Mouse (Mus musculus): ENCODE measurements around the gene Ston2. TPM values are rescaled to one million over a fixed set of nuclear protein-coding genes. Genes with fewer than 3 reads are reported as not detected.
A peak's percentile ranks its signal among the peaks of the same experiment; 100 is the strongest.
"Not testable (repeated sequence)": the region's sequence is repeated elsewhere in the genome, so short reads cannot be mapped to it uniquely, and the experiment has no call there.

The Ston2 gene
- polyA plus RNA-seq, 1 experiment from 2014 or later = 6.7 TPM

- no peaks in the 10 kb centered on the region for H3K9me3 ChIP-seq
- no peak overlapping the region for H3K9ac ChIP-seq
- H3K27me3 ChIP-seq = no peaks in the 10 kb centered on the region
- H3K4me1 ChIP-seq (replicated peaks) = no peaks in the 10 kb centered on the region
- ATAC-seq (ENCODE audit: low FRiP score, low read depth) = no peak
- no peak overlapping the region for H3K27ac ChIP-seq (replicated peaks)
- no peak overlapping the region for H3K4me2 ChIP-seq
- H3K4me3 ChIP-seq = no peak overlapping the region
- WGBS = 88% methylated on average over 3 of the region's 3 CpGs
- peaks cover 26% of the 10 kb centered on the region for H3K36me3 ChIP-seq
These were observed 16.1 kb upstream of the Ston2 start for GRCm38 (mm10) chr12:91804262-91804661.

- Histone ChIP-seq H3K9ac (no peak overlapping the region), H3K27me3 (no peaks in the 10 kb centered on the region), H3K4me2 (no peak overlapping the region), H3K4me1 (replicated peaks) (no peaks in the 10 kb centered on the region), H3K36me3 (peaks cover 17% of the 10 kb centered on the region), H3K27ac (replicated peaks) (no peak overlapping the region), H3K4me3 (no peak overlapping the region), H3K9me3 (no peaks in the 10 kb centered on the region)
- 84% methylated on average over 13 of the region's 13 CpGs for WGBS
- ATAC-seq (ENCODE audit: low FRiP score, low read depth) = no peak
These were observed 15.2 kb upstream of the Ston2 start for GRCm38 (mm10) chr12:91803207-91803932.

GRCm38 (mm10) chr12:91802586-91803206 is 14.5 kb upstream of the Ston2 start:
- Histone ChIP-seq H3K9ac (no peak overlapping the region), H3K9me3 (no peaks in the 10 kb centered on the region), H3K4me2 (no peak overlapping the region), H3K27me3 (no peaks in the 10 kb centered on the region), H3K4me3 (no peak overlapping the region), H3K36me3 (peaks cover 11% of the 10 kb centered on the region; the same call in 1 of the 2 replicates), H3K4me1 (replicated peaks) (no peaks in the 10 kb centered on the region), H3K27ac (replicated peaks) (no peak overlapping the region)
- 86% methylated on average over 12 of the region's 12 CpGs for WGBS
- no peak for ATAC-seq (ENCODE audit: low FRiP score, low read depth)

GRCm38 (mm10) chr12:91800861-91801385 is 12.7 kb upstream of the Ston2 start:
- no peak for ATAC-seq (ENCODE audit: low FRiP score, low read depth)
- Histone ChIP-seq H3K9me3 (no peaks in the 10 kb centered on the region), H3K27ac (replicated peaks) (no peak overlapping the region), H3K27me3 (no peaks in the 10 kb centered on the region), H3K9ac (no peak overlapping the region), H3K4me3 (no peak overlapping the region), H3K4me1 (replicated peaks) (no peaks in the 10 kb centered on the region), H3K4me2 (no peak overlapping the region), H3K36me3 (no peaks in the 10 kb centered on the region)
- 59% methylated on average over 6 of the region's 6 CpGs for WGBS

- no peaks in the 10 kb centered on the region for H3K9me3 ChIP-seq
- no peaks in the 10 kb centered on the region for H3K27me3 ChIP-seq
- no peak overlapping the region for H3K9ac ChIP-seq
- no peak overlapping the region for H3K27ac ChIP-seq (replicated peaks)
- no peak for ATAC-seq (ENCODE audit: low FRiP score, low read depth)
- no peak overlapping the region for H3K4me2 ChIP-seq
- H3K4me3 ChIP-seq = no peak overlapping the region
- H3K36me3 ChIP-seq = no peaks in the 10 kb centered on the region
- H3K4me1 ChIP-seq (replicated peaks) = no peaks in the 10 kb centered on the region
- 80% methylated on average over 12 of the region's 12 CpGs for WGBS
These were observed 11.7 kb upstream of the Ston2 start for GRCm38 (mm10) chr12:91799821-91800335.

GRCm38 (mm10) chr12:91799379-91799773 is 11.2 kb upstream of the Ston2 start:
- Histone ChIP-seq H3K27me3 (no peaks in the 10 kb centered on the region), H3K4me1 (replicated peaks) (no peaks in the 10 kb centered on the region), H3K36me3 (no peaks in the 10 kb centered on the region), H3K27ac (replicated peaks) (no peak overlapping the region), H3K9ac (no peak overlapping the region), H3K4me2 (no peak overlapping the region), H3K4me3 (no peak overlapping the region), H3K9me3 (no peaks in the 10 kb centered on the region)
- WGBS = 25% methylated on average over 6 of the region's 6 CpGs
- ATAC-seq (ENCODE audit: low FRiP score, low read depth) = no peak

- no peak overlapping the region for H3K4me2 ChIP-seq
- H3K4me3 ChIP-seq = no peak overlapping the region
- H3K4me1 ChIP-seq (replicated peaks) = no peaks in the 10 kb centered on the region
- no peaks in the 10 kb centered on the region for H3K36me3 ChIP-seq
- H3K9ac ChIP-seq = no peak overlapping the region
- no peak for ATAC-seq (ENCODE audit: low FRiP score, low read depth)
- no peaks in the 10 kb centered on the region for H3K9me3 ChIP-seq
- H3K27ac ChIP-seq (replicated peaks) = no peak overlapping the region
- H3K27me3 ChIP-seq = no peaks in the 10 kb centered on the region
- WGBS = 84% methylated on average over 6 of the region's 6 CpGs
These were observed 10.7 kb upstream of the Ston2 start for GRCm38 (mm10) chr12:91798720-91799378.

GRCm38 (mm10) chr12:91796774-91797173 is 8.6 kb upstream of the Ston2 start:
- H3K36me3 ChIP-seq = no peaks in the 10 kb centered on the region
- no peak overlapping the region for H3K4me3 ChIP-seq
- no peaks in the 10 kb centered on the region for H3K4me1 ChIP-seq (replicated peaks)
- H3K27me3 ChIP-seq = no peaks in the 10 kb centered on the region
- no peaks in the 10 kb centered on the region for H3K9me3 ChIP-seq
- H3K27ac ChIP-seq (replicated peaks) = no peak overlapping the region
- H3K4me2 ChIP-seq = no peak overlapping the region
- H3K9ac ChIP-seq = no peak overlapping the region
- ATAC-seq (ENCODE audit: low FRiP score, low read depth) = no peak
- 63% methylated on average over 4 of the region's 4 CpGs for WGBS

GRCm38 (mm10) chr12:91793266-91793665 is 5.1 kb upstream of the Ston2 start:
- no peak for ATAC-seq (ENCODE audit: low FRiP score, low read depth)
- Histone ChIP-seq H3K27me3 (no peaks in the 10 kb centered on the region), H3K9ac (no peak overlapping the region), H3K4me1 (replicated peaks) (no peaks in the 10 kb centered on the region), H3K4me2 (no peak overlapping the region), H3K9me3 (no peaks in the 10 kb centered on the region), H3K4me3 (no peak overlapping the region), H3K27ac (replicated peaks) (no peak overlapping the region), H3K36me3 (no peaks in the 10 kb centered on the region)
- 70% methylated on average over 8 of the region's 8 CpGs for WGBS

GRCm38 (mm10) chr12:91791822-91792221 is 3.6 kb upstream of the Ston2 start:
- H3K4me2 ChIP-seq = no peak overlapping the region
- no peaks in the 10 kb centered on the region for H3K36me3 ChIP-seq
- H3K4me1 ChIP-seq (replicated peaks) = no peaks in the 10 kb centered on the region

GRCm38 (mm10) chr12:91789801-91790200 is 1.6 kb upstream of the Ston2 start:
- Histone ChIP-seq H3K4me3 (no peak overlapping the region), H3K4me1 (replicated peaks) (no peaks in the 10 kb centered on the region), H3K4me2 (no peak overlapping the region), H3K9me3 (no peaks in the 10 kb centered on the region), H3K27ac (replicated peaks) (no peak overlapping the region), H3K27me3 (no peaks in the 10 kb centered on the region), H3K36me3 (no peaks in the 10 kb centered on the region), H3K9ac (no peak overlapping the region)
- ATAC-seq (ENCODE audit: low FRiP score, low read depth) = 0 out of 2 replicates have a peak, but pooled peaks have one; percentile 15
- WGBS = 58% methylated on average over 6 of the region's 6 CpGs

More at GRCm38 (mm10) chr12:91791822-91792221, 3.6 kb upstream of the Ston2 start:
- no peak for ATAC-seq (ENCODE audit: low FRiP score, low read depth)
- H3K27me3 ChIP-seq = no peaks in the 10 kb centered on the region
- 81% methylated on average over 4 of the region's 4 CpGs for WGBS
- H3K27ac ChIP-seq (replicated peaks) = no peak overlapping the region
- H3K9ac ChIP-seq = no peak overlapping the region
- H3K4me3 ChIP-seq = no peak overlapping the region
- H3K9me3 ChIP-seq = no peaks in the 10 kb centered on the region

- H3K27me3 ChIP-seq; H3K4me1 ChIP-seq (replicated peaks); H3K4me2 ChIP-seq; ATAC-seq (ENCODE audit: low FRiP score, low read depth); H3K9me3 ChIP-seq; H3K9ac ChIP-seq; H3K36me3 ChIP-seq; H3K27ac ChIP-seq (replicated peaks); H3K4me3 ChIP-seq: not testable (repeated sequence)
- WGBS = 73% methylated on average over 3 of the region's 3 CpGs
These were observed 259 bp upstream of the Ston2 start for GRCm38 (mm10) chr12:91788446-91788845.
